Mouse (Mus musculus) liver, adult 2 months (tissue): ENCODE results near the gene Frat2.

ENCODE experiments used
- CTCF ChIP-seq: fragments of 200-500 bp; IDR thresholded peaks from 2 replicates; pipeline ENCODE4 v1.5.1; 2011; ENCODE audit warnings: low read depth, low read length, control low read depth
- POLR2A ChIP-seq: fragments of 200-500 bp; IDR thresholded peaks from 2 replicates; pipeline ENCODE4 v1.6.1; 2011; ENCODE audit warnings: low read length, control low read depth; ENCODE audit not compliant: insufficient read depth; ENCODE audit errors: extremely low read depth

DNA sequence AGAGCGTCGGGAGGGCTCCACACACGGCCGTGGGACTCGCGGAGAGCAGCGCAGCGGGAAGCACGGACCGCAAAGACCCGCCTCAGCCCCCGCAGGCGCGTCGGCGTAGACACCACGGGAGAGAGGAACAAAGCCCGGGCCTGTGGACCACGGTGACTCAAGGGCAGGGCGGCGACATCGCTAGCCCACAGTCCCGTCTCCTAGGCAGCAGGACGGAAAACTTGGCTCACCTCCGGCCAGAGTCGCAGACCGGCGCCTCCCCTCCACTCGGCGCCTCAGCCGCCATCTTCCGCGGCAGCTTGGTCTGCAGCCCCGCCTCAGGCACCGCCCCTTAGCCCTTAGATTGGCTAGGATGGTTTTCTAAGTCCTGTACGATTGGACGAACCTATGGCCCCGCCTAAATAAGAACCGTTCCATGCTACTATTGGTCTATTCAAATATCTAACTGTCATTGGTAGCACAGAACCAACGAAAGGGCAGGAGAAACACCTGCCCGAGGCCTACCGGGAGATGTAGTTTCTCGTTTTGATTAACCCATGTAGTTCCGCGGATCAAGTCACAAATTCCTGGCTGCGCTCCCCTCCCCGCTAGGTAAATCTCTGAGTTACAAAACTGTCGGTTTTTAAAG is 46.1 kb downstream of the Frat2 start, which contains the start of gene Arhgap19:
- 0 out of 2 replicates have a peak, but pooled peaks have one; percentile 19 for TF ChIP-seq POLR2A
- no peak for TF ChIP-seq CTCF
